Mouse (Mus musculus): Measurements from ENCODE around the gene Pbxip1.
A peak's percentile ranks its signal among the peaks of the same experiment; 100 is the strongest.

Gene Pbxip1

GRCm38 (mm10) chr3:89482249-89482648, 45.7 kb downstream of the Pbxip1 start:
- peak; percentile 30 for DNase-seq (ENCODE audit: low read depth, low spot score)

GRCm38 (mm10) chr3:89484766-89485524, 48.4 kb downstream of the Pbxip1 start:
- DNase-seq (ENCODE audit: low read depth, low spot score): peak; percentile 83

GRCm38 (mm10) chr3:89486111-89486510, 49.6 kb downstream of the Pbxip1 start:
- DNase-seq (ENCODE audit: low read depth, low spot score): no peak

- DNase-seq (ENCODE audit: low read depth, low spot score): peak; percentile 67
Measured at GRCm38 (mm10) chr3:89486916-89487702, 50.6 kb downstream of the Pbxip1 start.

GRCm38 (mm10) chr3:89490790-89491189, 54.3 kb downstream of the Pbxip1 start:
- DNase-seq (ENCODE audit: low read depth, low spot score): peak; percentile 28

- no peak for DNase-seq (ENCODE audit: low read depth, low spot score)
Measured at GRCm38 (mm10) chr3:89491559-89491958, 55.1 kb downstream of the Pbxip1 start.

- no peak for DNase-seq (ENCODE audit: low read depth, low spot score)
Measured at GRCm38 (mm10) chr3:89492701-89493151, 56.2 kb downstream of the Pbxip1 start.

GRCm38 (mm10) chr3:89494630-89495029, 58.1 kb downstream of the Pbxip1 start:
- no peak for DNase-seq (ENCODE audit: low read depth, low spot score)

- DNase-seq (ENCODE audit: low read depth, low spot score): no peak
Measured at GRCm38 (mm10) chr3:89496366-89496765, 59.9 kb downstream of the Pbxip1 start.

GRCm38 (mm10) chr3:89499696-89500095, 63.2 kb downstream of the Pbxip1 start:
- no peak for DNase-seq (ENCODE audit: low read depth, low spot score)

Data from A20 (cell line).